Mouse (Mus musculus) neural tube, embryonic 14.5 days (tissue): ENCODE measurements around the gene Gpr171. TPM values are rescaled to one million over a fixed set of nuclear protein-coding genes. Genes with fewer than 3 reads are reported as not detected.

Source experiments
- ATAC-seq: fragments of 200-750 bp; cut with Nextera tagmentation; 2 replicates; pipeline ENCODE4 v1.8.0; 2017; ENCODE audit warnings: low read depth, mild to moderate bottlenecking, moderate TSS enrichment, moderate library complexity
- H3K27ac ChIP-seq: fragments of 300-500 bp; sonication (generic); 2 replicates; pipeline ENCODE4 v1.5.1; 2014; ENCODE audit warnings: low read depth, mild to moderate bottlenecking, control low read depth, low read length, moderate library complexity, mixed read lengths
- H3K27me3 ChIP-seq: fragments of 300-500 bp; sonication (generic); 2 replicates; pipeline ENCODE4 v1.6.1; 2014; ENCODE audit warnings: low read length; ENCODE audit not compliant: control insufficient read depth, insufficient read depth
- H3K36me3 ChIP-seq: fragments of 300-500 bp; sonication (generic); 2 replicates; pipeline ENCODE4 v1.6.1; 2014; ENCODE audit warnings: low read length, mixed read lengths; ENCODE audit not compliant: control insufficient read depth, insufficient read depth
- H3K4me1 ChIP-seq: fragments of 300-500 bp; sonication (generic); 2 replicates; pipeline ENCODE4 v1.6.1; 2014; ENCODE audit warnings: low read length; ENCODE audit not compliant: control insufficient read depth, insufficient read depth
- H3K4me2 ChIP-seq: fragments of 300-500 bp; sonication (generic); 2 replicates; pipeline ENCODE4 v1.6.1; 2014; ENCODE audit warnings: mild to moderate bottlenecking, low read depth, low read length, control low read depth
- H3K4me3 ChIP-seq: fragments of 300-500 bp; sonication (generic); 2 replicates; pipeline ENCODE4 v1.5.1; 2014; ENCODE audit warnings: low read depth, low read length, control low read depth, mixed read lengths
- H3K9ac ChIP-seq: fragments of 300-500 bp; sonication (generic); replicated peaks from 2 replicates; pipeline ENCODE4 v1.6.1; 2014; ENCODE audit warnings: low read depth, mild to moderate bottlenecking, control low read depth, low read length, mixed read lengths
- H3K9me3 ChIP-seq: fragments of 300-500 bp; sonication (generic); 2 replicates; pipeline ENCODE4 v1.6.1; 2016; ENCODE audit warnings: low read length; ENCODE audit not compliant: control insufficient read depth
- WGBS: fragments of 180-500 bp; shearing (Covaris S2); extraction: QIAGEN DNeasy Blood & Tissue Kit; methylation state at CpG from one replicate; pipeline ENCODE4 v1.1.7; 2014; 5-methylcytosine and 5-hydroxymethylcytosine counted together
- polyA plus RNA-seq: library from polyadenylated mRNA; unstranded; fragments of >200 nt; fragmentation: Nextera tagmentation; extraction: Ambion mirVana; gene quantifications from 2 replicates; pipeline ENCODE4 v1.2.1, GENCODE M21; 2014

Gpr171 gene
- polyA plus RNA-seq, 1 experiment from 2014 or later: 1.8 TPM

GRCm38 (mm10) chr3:59066558-59067294, 34.9 kb downstream of the Gpr171 start:
- ATAC-seq: no peak
- WGBS: 82% methylated on average over 8 of the region's 8 CpGs
- Histone ChIP-seq H3K27me3 (no peaks in the 10 kb centered on the region), H3K36me3 (no peaks in the 10 kb centered on the region), H3K9me3 (no peaks in the 10 kb centered on the region), H3K4me1 (no peaks in the 10 kb centered on the region), H3K4me3 (no peak overlapping the region), H3K9ac (no peak overlapping the region), H3K27ac (no peak overlapping the region), H3K4me2 (no peak overlapping the region)

- Histone ChIP-seq H3K4me1 (no peaks in the 10 kb centered on the region), H3K36me3 (no peaks in the 10 kb centered on the region), H3K27me3 (no peaks in the 10 kb centered on the region), H3K27ac (no peak overlapping the region), H3K9me3 (no peaks in the 10 kb centered on the region), H3K4me3 (no peak overlapping the region), H3K9ac (no peak overlapping the region), H3K4me2 (no peak overlapping the region)
- no peak for ATAC-seq
- WGBS: 94% methylated on average over 3 of the region's 3 CpGs
Measured at GRCm38 (mm10) chr3:59065937-59066336, 35.7 kb downstream of the Gpr171 start.

- H3K4me3 ChIP-seq: no peak overlapping the region
- no peaks in the 10 kb centered on the region for H3K36me3 ChIP-seq
- no peak overlapping the region for H3K9ac ChIP-seq
- no peak overlapping the region for H3K27ac ChIP-seq
- H3K4me1 ChIP-seq: no peaks in the 10 kb centered on the region
- H3K27me3 ChIP-seq: no peaks in the 10 kb centered on the region
- ATAC-seq: no peak
- no peak overlapping the region for H3K4me2 ChIP-seq
- no peaks in the 10 kb centered on the region for H3K9me3 ChIP-seq
- WGBS: 84% methylated on average over 4 of the region's 4 CpGs
Measured at GRCm38 (mm10) chr3:59063431-59063830, 38.2 kb downstream of the Gpr171 start.

GRCm38 (mm10) chr3:59062141-59062540, 39.5 kb downstream of the Gpr171 start:
- Histone ChIP-seq H3K9me3 (no peaks in the 10 kb centered on the region), H3K4me3 (no peak overlapping the region), H3K9ac (no peak overlapping the region), H3K27ac (no peak overlapping the region), H3K27me3 (no peaks in the 10 kb centered on the region), H3K4me2 (no peak overlapping the region), H3K36me3 (no peaks in the 10 kb centered on the region), H3K4me1 (no peaks in the 10 kb centered on the region)
- WGBS: 76% methylated on average over 5 of the region's 5 CpGs
- no peak for ATAC-seq

GRCm38 (mm10) chr3:59060131-59060530, 41.5 kb downstream of the Gpr171 start:
- H3K9ac ChIP-seq: no peak overlapping the region
- no peak for ATAC-seq
- H3K36me3 ChIP-seq: no peaks in the 10 kb centered on the region
- H3K9me3 ChIP-seq: no peaks in the 10 kb centered on the region
- 92% methylated on average over 7 of the region's 7 CpGs for WGBS
- no peak overlapping the region for H3K4me3 ChIP-seq
- H3K27me3 ChIP-seq: no peaks in the 10 kb centered on the region
- H3K4me2 ChIP-seq: no peak overlapping the region
- H3K4me1 ChIP-seq: no peaks in the 10 kb centered on the region
- H3K27ac ChIP-seq: no peak overlapping the region

DNA sequence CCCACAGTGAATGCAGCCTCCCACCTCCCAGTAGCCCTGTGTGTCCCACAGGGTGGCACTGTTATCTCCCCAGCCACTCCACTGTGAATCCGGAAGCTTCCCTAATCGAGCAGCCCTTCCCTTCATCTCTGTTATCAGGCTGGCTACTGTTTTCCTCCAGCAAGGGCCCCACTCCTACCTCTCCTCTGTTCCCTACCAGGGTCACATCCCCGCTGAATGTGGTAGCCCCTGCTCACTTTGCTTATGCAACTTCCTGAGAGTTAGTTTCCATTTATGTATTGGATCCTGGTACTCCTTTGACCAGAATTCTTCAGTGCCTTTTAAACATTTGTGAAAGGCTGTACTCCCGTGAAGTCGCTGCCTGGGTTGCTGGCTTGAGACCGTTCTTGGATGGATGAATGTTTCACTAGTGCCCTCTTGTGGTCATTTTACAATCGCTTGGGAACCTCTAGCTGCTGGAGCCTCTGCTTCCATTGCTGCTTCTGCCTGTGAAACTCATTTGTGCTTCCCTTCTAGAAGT, 42.5 kb downstream of the Gpr171 start:
- 5% methylated on average over 7 of the region's 7 CpGs for WGBS
- Histone ChIP-seq H3K4me3 (no peak overlapping the region), H3K27me3 (no peaks in the 10 kb centered on the region), H3K9me3 (no peaks in the 10 kb centered on the region), H3K27ac (no peak overlapping the region), H3K4me1 (no peaks in the 10 kb centered on the region), H3K36me3 (no peaks in the 10 kb centered on the region), H3K4me2 (peak overlapping the region; percentile 34), H3K9ac (no peak overlapping the region)
- ATAC-seq: peak; percentile 93

GRCm38 (mm10) chr3:59054834-59055535, 46.6 kb downstream of the Gpr171 start:
- Histone ChIP-seq H3K9me3 (no peaks in the 10 kb centered on the region), H3K27ac (no peak overlapping the region), H3K4me3 (no peak overlapping the region), H3K4me1 (no peaks in the 10 kb centered on the region), H3K4me2 (no peak overlapping the region), H3K36me3 (no peaks in the 10 kb centered on the region), H3K9ac (no peak overlapping the region), H3K27me3 (no peaks in the 10 kb centered on the region)
- 86% methylated on average over 17 of the region's 17 CpGs for WGBS
- no peak for ATAC-seq
